Mouse (Mus musculus) liver, embryonic 15.5 days (tissue): ENCODE results near the gene Lrp2bp. TPM values are rescaled to one million over a fixed set of nuclear protein-coding genes. Genes with fewer than 3 reads are reported as not detected.

Experiments
- ATAC-seq: fragments of 200-750 bp; cut with Nextera tagmentation; 2 replicates; pipeline ENCODE4 v1.8.0; 2017; ENCODE audit warnings: moderate number of reproducible peaks, mild to moderate bottlenecking, moderate library complexity; ENCODE audit not compliant: insufficient read depth
- H3K27ac ChIP-seq: fragments of 300-500 bp; sonication (generic); replicated peaks from 2 replicates; pipeline ENCODE4 v1.5.1; 2015; ENCODE audit warnings: mild to moderate bottlenecking, inconsistent platforms
- H3K27me3 ChIP-seq: fragments of 300-500 bp; sonication (generic); 2 replicates; pipeline ENCODE4 v1.6.1; 2015; ENCODE audit warnings: mild to moderate bottlenecking, inconsistent platforms
- H3K36me3 ChIP-seq: fragments of 300-500 bp; sonication (generic); replicated peaks from 2 replicates; pipeline ENCODE4 v1.6.1; 2015; ENCODE audit warnings: moderate library complexity, mild to moderate bottlenecking, inconsistent platforms
- H3K4me1 ChIP-seq: fragments of 300-500 bp; sonication (generic); replicated peaks from 2 replicates; pipeline ENCODE4 v1.6.1; 2015; ENCODE audit warnings: inconsistent platforms
- H3K4me2 ChIP-seq: fragments of 300-500 bp; sonication (generic); 2 replicates; pipeline ENCODE4 v1.6.1; 2015; ENCODE audit warnings: moderate library complexity, mild to moderate bottlenecking, inconsistent platforms
- H3K4me3 ChIP-seq: fragments of 300-500 bp; sonication (generic); replicated peaks from 2 replicates; pipeline ENCODE4 v1.5.1; 2015; ENCODE audit warnings: mild to moderate bottlenecking, inconsistent platforms
- H3K9ac ChIP-seq: fragments of 300-500 bp; sonication (generic); 2 replicates; pipeline ENCODE4 v1.6.1; 2015; ENCODE audit warnings: moderate library complexity, mild to moderate bottlenecking, inconsistent platforms
- H3K9me3 ChIP-seq: fragments of 300-500 bp; sonication (generic); replicated peaks from 2 replicates; pipeline ENCODE4 v1.6.1; 2016; ENCODE audit warnings: inconsistent platforms
- WGBS: fragments of 180-500 bp; shearing (Covaris S2); methylation state at CpG from one replicate; pipeline ENCODE4 v1.1.7; 2015; ENCODE audit warnings: mixed read lengths; ENCODE audit not compliant: insufficient replicate concordance; 5-methylcytosine and 5-hydroxymethylcytosine counted together
- polyA plus RNA-seq: library from polyadenylated mRNA; unstranded; fragments of >200 nt; fragmentation: Nextera tagmentation; extraction: Ambion mirVana; gene quantifications from 2 replicates; pipeline ENCODE4 v1.2.1, GENCODE M21; 2015

Lrp2bp gene
- polyA plus RNA-seq, 1 experiment from 2014 or later: 0.10 TPM

DNA sequence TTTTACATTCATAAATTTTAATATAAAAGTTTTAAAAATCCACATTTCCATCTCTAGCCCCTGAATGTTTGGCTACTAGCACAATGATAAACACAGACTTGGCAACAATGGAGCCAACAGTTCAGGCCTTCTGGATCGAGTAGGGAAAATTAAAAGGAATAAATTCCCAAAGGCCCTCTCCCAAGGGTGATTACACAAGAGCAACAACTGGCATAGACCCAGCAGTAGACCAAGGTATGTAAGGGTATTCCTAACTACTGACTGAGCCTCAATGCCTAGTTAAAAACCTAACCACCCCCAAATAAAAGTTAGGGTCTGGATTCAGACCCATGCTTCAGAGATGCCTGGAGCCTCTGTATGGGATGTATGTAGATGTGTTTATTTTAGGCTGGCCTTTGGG is 40.6 kb downstream of the Lrp2bp start:
- no peak for ATAC-seq
- Histone ChIP-seq H3K9ac (no peak overlapping the region), H3K9me3 (no peaks in the 10 kb centered on the region), H3K4me1 (no peaks in the 10 kb centered on the region), H3K36me3 (peaks cover 14% of the 10 kb centered on the region), H3K27me3 (no peaks in the 10 kb centered on the region), H3K4me3 (no peak overlapping the region), H3K27ac (no peak overlapping the region), H3K4me2 (no peak overlapping the region)
- 51% methylated on average over 1 of the region's 1 CpGs for WGBS

DNA sequence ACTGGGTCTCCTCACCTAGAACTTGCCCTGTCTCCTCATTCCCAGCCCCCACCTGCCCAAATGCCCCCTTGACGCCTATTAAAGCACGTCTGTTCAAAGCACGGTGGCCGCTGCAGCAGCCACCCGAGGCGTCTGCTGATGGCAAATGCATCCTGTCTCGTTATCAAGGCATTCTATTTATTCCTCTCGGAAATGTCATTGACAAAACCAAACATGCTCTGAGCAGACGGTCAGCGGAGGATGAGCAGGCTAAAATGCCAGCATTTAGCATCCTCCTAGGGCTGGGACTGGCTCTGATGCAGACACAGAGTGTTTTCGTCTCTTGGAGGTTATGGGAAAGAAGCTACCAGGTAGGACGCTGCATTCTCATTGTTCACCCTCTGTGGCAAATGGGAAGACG is 41.2 kb downstream of the Lrp2bp start:
- Histone ChIP-seq H3K27me3 (no peaks in the 10 kb centered on the region), H3K4me2 (no peak overlapping the region), H3K4me1 (no peaks in the 10 kb centered on the region), H3K4me3 (no peak overlapping the region), H3K9me3 (no peaks in the 10 kb centered on the region), H3K9ac (no peak overlapping the region), H3K27ac (no peak overlapping the region), H3K36me3 (peaks cover 13% of the 10 kb centered on the region)
- WGBS: 73% methylated on average over 13 of the region's 13 CpGs
- ATAC-seq: no peak

DNA sequence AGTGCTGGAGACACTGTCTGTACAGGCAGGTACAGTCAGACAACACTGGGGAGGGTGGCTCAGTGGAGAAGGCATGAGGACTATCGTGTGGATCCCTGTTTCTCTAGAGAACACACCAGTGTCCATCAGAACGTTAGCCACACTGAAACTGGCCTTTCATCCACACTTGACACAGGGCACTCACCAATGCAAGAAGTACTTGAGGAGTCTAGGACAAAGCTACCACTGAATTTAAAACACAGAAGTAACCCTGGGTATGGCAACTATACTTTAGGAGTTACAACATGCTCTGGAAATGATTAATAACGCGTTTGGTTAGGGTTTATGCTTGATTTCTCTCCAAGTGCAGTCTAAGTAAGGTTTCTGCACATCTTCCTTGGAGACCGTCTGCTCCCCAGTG is 73.7 kb downstream of the Lrp2bp start:
- no peak overlapping the region for H3K4me3 ChIP-seq
- no peak for ATAC-seq
- no peak overlapping the region for H3K4me2 ChIP-seq
- H3K27me3 ChIP-seq: no peaks in the 10 kb centered on the region
- no peaks in the 10 kb centered on the region for H3K36me3 ChIP-seq
- H3K27ac ChIP-seq: no peak overlapping the region
- H3K9me3 ChIP-seq: no peaks in the 10 kb centered on the region
- 73% methylated on average over 5 of the region's 5 CpGs for WGBS
- no peak overlapping the region for H3K9ac ChIP-seq
- H3K4me1 ChIP-seq: no peaks in the 10 kb centered on the region

DNA sequence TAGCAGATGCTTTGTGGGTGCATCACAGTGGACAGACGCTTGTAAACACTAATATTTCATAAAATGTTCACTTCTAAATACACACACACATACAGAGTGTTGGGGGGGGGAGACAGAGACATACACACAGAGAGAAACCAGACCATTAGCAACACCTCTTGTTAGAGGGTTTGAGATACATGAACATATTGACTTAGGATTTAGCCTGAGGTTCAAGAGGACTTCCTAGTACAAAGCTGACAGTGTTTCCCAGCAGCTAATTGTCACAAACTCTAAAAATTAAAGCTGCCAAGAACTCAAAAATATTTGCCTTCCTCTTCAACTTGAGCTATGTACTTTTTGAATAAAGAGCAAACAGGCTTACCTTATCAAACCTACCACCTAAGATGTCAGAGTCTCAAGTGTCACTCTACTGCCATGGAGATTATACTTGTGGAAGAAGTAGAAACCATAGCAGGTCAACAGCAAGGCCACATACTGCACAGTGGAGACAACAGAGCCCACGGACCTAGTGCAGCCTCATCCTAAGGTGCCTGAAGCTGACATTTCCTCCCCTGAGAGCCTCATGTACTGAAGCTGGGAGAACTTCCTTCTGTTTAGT is 74.5 kb downstream of the Lrp2bp start:
- H3K4me3 ChIP-seq: no peak overlapping the region
- 48% methylated on average over 2 of the region's 2 CpGs for WGBS
- ATAC-seq: no peak

DNA sequence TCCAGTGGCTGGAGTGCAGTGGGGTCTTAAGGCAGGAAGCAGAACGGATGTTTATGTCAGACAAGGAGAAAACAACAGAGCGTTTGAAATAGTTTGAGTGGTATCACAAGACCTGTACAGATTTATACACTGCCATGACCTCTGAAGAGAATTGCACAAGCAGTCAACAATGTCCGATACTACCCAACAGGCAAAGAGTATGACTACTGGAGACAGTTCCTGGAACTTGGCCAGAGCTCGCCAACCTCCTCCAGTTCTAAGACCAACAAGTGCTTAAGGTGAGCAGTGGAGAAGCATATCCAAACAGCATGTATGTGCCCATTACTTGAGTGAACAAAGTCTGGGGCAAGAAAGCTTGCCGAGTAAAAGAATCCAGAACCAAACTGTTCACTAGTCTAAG is 76.1 kb downstream of the Lrp2bp start:
- Histone ChIP-seq H3K4me3 (no peak overlapping the region), H3K27me3 (no peaks in the 10 kb centered on the region), H3K4me1 (no peaks in the 10 kb centered on the region), H3K9ac (no peak overlapping the region), H3K9me3 (no peaks in the 10 kb centered on the region), H3K4me2 (no peak overlapping the region), H3K27ac (no peak overlapping the region), H3K36me3 (no peaks in the 10 kb centered on the region; the same call in 1 of the 2 replicates)
- no peak for ATAC-seq
- WGBS: 74% methylated on average over 5 of the region's 5 CpGs

More for the DNA sequence above, 74.5 kb downstream of the Lrp2bp start:
- no peaks in the 10 kb centered on the region for H3K4me1 ChIP-seq
- no peak overlapping the region for H3K4me2 ChIP-seq
- H3K9ac ChIP-seq: no peak overlapping the region
- no peaks in the 10 kb centered on the region for H3K27me3 ChIP-seq
- H3K27ac ChIP-seq: no peak overlapping the region
- no peaks in the 10 kb centered on the region for H3K36me3 ChIP-seq
- no peaks in the 10 kb centered on the region for H3K9me3 ChIP-seq

DNA sequence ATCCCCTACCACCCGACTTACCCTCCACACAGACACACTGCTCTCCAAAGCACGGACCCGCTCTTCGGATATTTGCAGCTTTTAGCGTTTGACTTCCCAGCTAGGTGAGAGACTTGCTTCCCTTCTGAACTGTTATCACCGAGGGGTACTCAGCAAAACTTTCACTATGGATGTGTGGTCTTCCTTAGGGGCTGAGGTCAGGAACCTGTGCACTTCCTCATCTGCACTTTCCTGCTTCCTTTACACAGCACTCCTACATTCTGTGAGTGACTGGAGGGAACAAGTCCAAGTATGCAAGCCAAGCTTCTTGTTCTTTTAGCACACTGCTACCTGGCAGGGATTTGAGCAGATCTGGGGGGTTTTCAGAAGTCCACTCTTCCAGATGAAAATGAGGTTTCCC is 79.8 kb downstream of the Lrp2bp start:
- Histone ChIP-seq H3K27ac (no peak overlapping the region), H3K4me3 (no peak overlapping the region), H3K9ac (no peak overlapping the region), H3K27me3 (no peaks in the 10 kb centered on the region), H3K4me1 (no peaks in the 10 kb centered on the region), H3K9me3 (no peaks in the 10 kb centered on the region), H3K4me2 (no peak overlapping the region), H3K36me3 (no peaks in the 10 kb centered on the region; the same call in 1 of the 2 replicates)
- no peak for ATAC-seq
- WGBS: 59% methylated on average over 6 of the region's 6 CpGs

Other genes with a start within 250 kb of the Lrp2bp start
- 3.6 and 4.4 TPM in 2 replicates for gene Pdlim3, start 113.8 kb upstream of the Lrp2bp start, polyA plus RNA-seq
- gene Ccdc110, start 64.7 kb upstream of the Lrp2bp start, polyA plus RNA-seq: not detected in 2 replicates
- gene 1700029J07Rik, start 24.1 kb upstream of the Lrp2bp start, polyA plus RNA-seq: 0.37 and 0.52 TPM in 2 replicates
- 27.9 and 34.2 TPM in 2 replicates for gene Ufsp2, start 23.8 kb upstream of the Lrp2bp start, polyA plus RNA-seq
- gene Ankrd37, start 6.4 kb downstream of the Lrp2bp start, polyA plus RNA-seq: 4.9 and 5.7 TPM in 2 replicates
- gene Cfap97, start 152.5 kb downstream of the Lrp2bp start, polyA plus RNA-seq: 5.8 and 6.9 TPM in 2 replicates
- 3.1 and 3.6 TPM in 2 replicates for gene Snx25, start 152.9 kb downstream of the Lrp2bp start, polyA plus RNA-seq
- 80.7 and 87.4 TPM in 2 replicates for gene Slc25a4, start 212.0 kb downstream of the Lrp2bp start, polyA plus RNA-seq